Mouse (Mus musculus) bone marrow, adult 2 months (tissue): ENCODE results near the gene Hpca.

Source experiments
- CTCF ChIP-seq: fragments of 200-500 bp; IDR thresholded peaks from 2 replicates; pipeline ENCODE4 v1.5.1; 2011; ENCODE audit warnings: low read length, control low read depth; ENCODE audit not compliant: control insufficient read depth, insufficient read depth
- POLR2A ChIP-seq: fragments of 200-500 bp; IDR thresholded peaks from 2 replicates; pipeline ENCODE4 v1.6.1; 2011; ENCODE audit warnings: low read depth, mild to moderate bottlenecking, control low read depth, low read length, borderline replicate concordance; ENCODE audit not compliant: control insufficient read depth

DNA sequence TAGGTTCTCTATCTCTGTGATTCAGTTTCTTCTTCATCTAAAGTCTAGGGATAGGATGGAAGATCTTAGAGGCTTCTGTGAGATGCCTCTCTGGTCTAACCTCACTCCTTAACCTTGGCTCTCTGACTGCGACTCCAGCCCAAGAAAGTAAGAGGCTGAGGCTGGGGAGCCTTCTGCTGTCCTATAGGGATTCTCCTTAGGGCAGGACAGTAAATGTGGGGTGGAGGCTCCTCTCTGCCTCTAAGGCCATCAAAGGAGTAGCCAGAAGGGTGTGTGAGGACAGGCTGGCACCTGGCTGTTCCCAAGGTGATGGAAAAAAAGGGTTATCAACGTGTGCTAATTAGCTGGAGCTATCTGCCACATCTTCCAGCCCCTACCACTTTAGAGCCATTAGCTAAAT is 13.8 kb upstream of the Hpca start:
- TF ChIP-seq CTCF, result no peak
- TF ChIP-seq POLR2A, result no peak
